Mouse (Mus musculus): ENCODE measurements around the gene Mcoln2. TPM values are rescaled to one million over a fixed set of nuclear protein-coding genes. Genes with fewer than 3 reads are reported as not detected.

Gene Mcoln2
- polyA plus RNA-seq, 1 experiment from 2014 or later: 0.24 TPM

GRCm38 (mm10) chr3:146150058-146150400 is 396 bp downstream of the Mcoln2 start:
- Histone ChIP-seq H3K4me1 (peaks cover 15% of the 10 kb centered on the region), H3K9ac (replicated peaks) (peak overlapping the region; percentile 56), H3K27ac (replicated peaks) (no peak overlapping the region), H3K27me3 (peaks cover 53% of the 10 kb centered on the region), H3K4me2 (replicated peaks) (peak overlapping the region; percentile 82), H3K9me3 (no peaks in the 10 kb centered on the region), H3K36me3 (no peaks in the 10 kb centered on the region), H3K4me3 (peak overlapping the region; percentile 44)
- peak; percentile 63 for ATAC-seq (ENCODE audit: low FRiP score, low read depth)
- WGBS: 1% methylated on average over 26 of the region's 26 CpGs

DNA sequence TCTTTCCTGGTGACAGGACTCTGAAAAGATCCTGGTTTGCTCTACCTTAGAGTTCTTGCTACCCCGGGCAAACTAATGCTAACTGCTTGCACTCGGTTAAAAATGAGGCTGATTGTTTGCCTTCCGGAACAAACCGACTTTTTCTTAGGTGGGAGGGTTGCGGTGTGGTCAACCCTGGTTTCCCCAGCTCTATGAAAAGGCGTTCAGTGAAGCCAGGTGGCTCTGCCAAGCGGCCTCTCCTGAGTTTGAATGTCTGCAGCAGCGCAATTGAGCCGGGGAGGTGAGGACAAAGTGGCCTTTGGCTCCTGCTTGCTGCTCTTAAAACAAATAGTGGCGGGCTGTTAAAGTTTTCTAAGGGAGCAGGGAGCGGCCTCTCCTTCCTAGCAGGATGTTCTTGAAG is 927 bp downstream of the Mcoln2 start:
- Histone ChIP-seq H3K36me3 (no peaks in the 10 kb centered on the region), H3K27me3 (peaks cover 53% of the 10 kb centered on the region), H3K9ac (replicated peaks) (no peak overlapping the region), H3K9me3 (no peaks in the 10 kb centered on the region), H3K27ac (replicated peaks) (no peak overlapping the region), H3K4me1 (peaks cover 15% of the 10 kb centered on the region), H3K4me3 (no peak overlapping the region), H3K4me2 (replicated peaks) (peak overlapping the region; percentile 82)
- no peak for ATAC-seq (ENCODE audit: low FRiP score, low read depth)
- 31% methylated on average over 11 of the region's 11 CpGs for WGBS

GRCm38 (mm10) chr3:146151328-146151727 is 1.7 kb downstream of the Mcoln2 start:
- Histone ChIP-seq H3K4me3 (no peak overlapping the region), H3K9ac (replicated peaks) (no peak overlapping the region), H3K4me2 (replicated peaks) (no peak overlapping the region), H3K27ac (replicated peaks) (no peak overlapping the region), H3K4me1 (peaks cover 15% of the 10 kb centered on the region), H3K9me3 (no peaks in the 10 kb centered on the region), H3K27me3 (peaks cover 56% of the 10 kb centered on the region), H3K36me3 (no peaks in the 10 kb centered on the region)
- ATAC-seq (ENCODE audit: low FRiP score, low read depth): no peak
- WGBS: 94% methylated on average over 10 of the region's 10 CpGs

- no peaks in the 10 kb centered on the region for H3K9me3 ChIP-seq
- WGBS: 95% methylated on average over 8 of the region's 8 CpGs
- H3K4me1 ChIP-seq: peaks cover 15% of the 10 kb centered on the region
- no peaks in the 10 kb centered on the region for H3K36me3 ChIP-seq
- H3K27ac ChIP-seq (replicated peaks): no peak overlapping the region
- H3K27me3 ChIP-seq: peaks cover 58% of the 10 kb centered on the region
- H3K4me2 ChIP-seq (replicated peaks): no peak overlapping the region
- no peak for ATAC-seq (ENCODE audit: low FRiP score, low read depth)
- H3K9ac ChIP-seq (replicated peaks): no peak overlapping the region
- no peak overlapping the region for H3K4me3 ChIP-seq
These were observed 2.1 kb downstream of the Mcoln2 start for GRCm38 (mm10) chr3:146151755-146152154.

DNA sequence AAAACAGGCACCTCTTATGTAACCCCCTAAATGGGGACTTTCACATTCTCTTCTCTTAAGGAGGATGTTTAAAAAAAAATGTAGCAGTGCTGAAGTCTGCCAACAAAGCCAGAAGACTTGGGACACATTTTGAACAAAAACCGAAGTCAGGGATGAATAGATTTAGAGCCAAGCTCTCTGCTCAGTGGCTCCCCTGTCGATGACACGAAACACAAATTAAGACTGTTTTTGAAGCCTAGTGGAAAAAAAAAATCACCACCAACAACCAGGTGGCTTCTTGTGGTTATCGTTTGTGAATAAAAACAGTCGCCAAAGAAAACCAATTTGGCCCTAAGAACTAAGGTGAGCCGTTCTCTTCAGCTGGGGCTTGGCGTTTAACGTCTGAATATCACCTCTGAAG is 2.7 kb downstream of the Mcoln2 start:
- WGBS: 93% methylated on average over 8 of the region's 8 CpGs
- peaks cover 59% of the 10 kb centered on the region for H3K27me3 ChIP-seq
- H3K9me3 ChIP-seq: no peaks in the 10 kb centered on the region
- peaks cover 15% of the 10 kb centered on the region for H3K4me1 ChIP-seq
- no peaks in the 10 kb centered on the region for H3K36me3 ChIP-seq
- H3K27ac ChIP-seq (replicated peaks): no peak overlapping the region
- no peak overlapping the region for H3K9ac ChIP-seq (replicated peaks)
- H3K4me2 ChIP-seq (replicated peaks): no peak overlapping the region
- no peak for ATAC-seq (ENCODE audit: low FRiP score, low read depth)
- no peak overlapping the region for H3K4me3 ChIP-seq

GRCm38 (mm10) chr3:146152913-146153312 is 3.3 kb downstream of the Mcoln2 start:
- peaks cover 15% of the 10 kb centered on the region for H3K4me1 ChIP-seq
- H3K9ac ChIP-seq (replicated peaks): no peak overlapping the region
- H3K9me3 ChIP-seq: no peaks in the 10 kb centered on the region
- H3K27me3 ChIP-seq: peaks cover 60% of the 10 kb centered on the region
- ATAC-seq (ENCODE audit: low FRiP score, low read depth): no peak
- H3K36me3 ChIP-seq: no peaks in the 10 kb centered on the region
- H3K4me3 ChIP-seq: no peak overlapping the region
- no peak overlapping the region for H3K27ac ChIP-seq (replicated peaks)
- no peak overlapping the region for H3K4me2 ChIP-seq (replicated peaks)
- 78% methylated on average over 2 of the region's 2 CpGs for WGBS

DNA sequence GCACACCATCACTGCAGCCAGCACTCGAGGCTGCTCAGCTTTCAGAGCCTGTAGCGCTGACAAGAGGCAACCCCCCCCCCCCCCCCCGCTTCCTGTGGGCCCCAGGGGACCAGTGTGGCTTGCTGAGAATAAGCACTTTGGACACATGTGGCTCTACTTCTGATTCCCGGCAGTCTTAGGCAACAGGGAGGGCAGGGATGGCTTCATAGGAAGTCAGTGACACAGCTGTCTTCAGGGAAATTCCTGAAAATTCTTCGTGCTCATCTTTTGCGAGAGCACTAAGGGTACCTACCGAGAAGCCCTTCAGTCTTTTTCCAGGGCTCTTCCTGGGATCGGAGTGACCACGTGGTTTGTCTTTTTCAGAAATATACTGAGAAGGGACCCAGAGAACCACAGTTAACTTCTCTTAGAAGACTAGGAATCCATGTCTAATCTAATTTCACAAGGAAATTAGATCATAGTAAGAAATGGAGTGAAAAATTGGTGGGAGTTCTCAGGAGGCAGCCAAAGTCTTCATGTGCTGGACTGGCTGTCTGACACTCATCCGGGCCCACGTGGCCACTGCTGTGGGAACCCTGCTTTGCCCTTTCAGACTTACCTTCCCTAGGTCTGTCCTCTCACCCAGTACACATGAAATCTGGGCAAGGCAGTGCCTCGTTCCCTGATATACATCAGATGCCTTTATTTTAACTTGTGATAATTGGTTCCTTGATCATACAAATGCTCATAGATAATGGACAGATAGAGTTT is 4.4 kb downstream of the Mcoln2 start:
- H3K9me3 ChIP-seq: no peaks in the 10 kb centered on the region
- H3K36me3 ChIP-seq: no peaks in the 10 kb centered on the region
- 35% methylated on average over 12 of the region's 12 CpGs for WGBS
- H3K4me3 ChIP-seq: no peak overlapping the region
- peaks cover 52% of the 10 kb centered on the region for H3K27me3 ChIP-seq
- H3K4me1 ChIP-seq: peaks cover 15% of the 10 kb centered on the region
- H3K4me2 ChIP-seq (replicated peaks): peak overlapping the region; percentile 27; the same call in 1 of the 2 replicates
- H3K9ac ChIP-seq (replicated peaks): no peak overlapping the region
- H3K27ac ChIP-seq (replicated peaks): no peak overlapping the region
- ATAC-seq (ENCODE audit: low FRiP score, low read depth): peak; percentile 69; the same call in 1 of the 2 replicates

DNA sequence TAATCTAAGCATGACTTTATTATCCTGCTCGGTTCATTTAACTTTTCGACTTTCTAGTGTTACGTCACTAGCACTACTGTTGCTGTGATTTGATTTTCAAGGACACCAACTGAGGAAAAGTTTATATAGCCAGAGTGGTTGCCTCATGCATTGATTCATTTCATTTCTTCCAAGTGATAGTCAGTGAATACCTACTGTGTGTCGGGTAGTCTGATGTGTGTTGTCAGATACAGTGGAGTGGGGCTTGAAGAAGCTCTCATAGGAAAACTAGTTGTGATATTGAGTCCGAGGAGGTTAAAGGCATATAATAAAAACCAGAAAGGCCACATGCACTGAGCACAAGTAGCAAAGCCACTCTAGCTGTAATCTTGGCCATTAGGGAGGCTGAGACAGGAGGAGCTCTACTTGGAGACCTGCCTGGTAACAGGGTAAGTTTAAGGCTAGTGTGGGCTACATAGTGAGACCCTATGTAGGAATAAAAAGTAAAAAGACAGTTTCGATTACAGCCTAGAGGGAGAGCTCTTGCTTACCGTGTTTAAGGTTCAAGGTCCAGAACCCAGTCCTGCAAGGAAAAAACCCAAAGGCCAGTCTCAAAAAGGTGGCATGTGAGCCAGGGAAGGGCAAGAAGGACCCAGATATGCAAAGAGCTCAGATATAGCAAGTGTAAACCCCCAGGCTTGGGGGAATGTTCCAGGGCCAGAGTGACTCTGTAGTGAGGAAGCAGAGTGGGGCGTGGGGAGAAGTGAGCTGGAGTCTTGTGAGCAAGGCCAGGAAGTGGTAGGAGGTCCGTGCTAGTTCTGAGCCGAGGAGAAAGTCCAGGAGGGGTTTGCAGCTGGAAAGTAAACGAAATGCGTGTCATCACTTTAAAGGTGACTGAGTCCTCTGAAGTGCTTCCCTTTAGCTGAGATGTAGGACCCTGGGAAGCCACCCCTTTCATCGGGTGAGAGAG is 6.3 kb downstream of the Mcoln2 start:
- Histone ChIP-seq H3K27ac (replicated peaks) (no peak overlapping the region), H3K4me2 (replicated peaks) (no peak overlapping the region), H3K4me3 (no peak overlapping the region), H3K4me1 (0 out of 2 replicates have a peak, but pooled peaks cover 4% of the 10 kb centered on the region), H3K36me3 (no peaks in the 10 kb centered on the region), H3K27me3 (peaks cover 33% of the 10 kb centered on the region), H3K9ac (replicated peaks) (no peak overlapping the region), H3K9me3 (no peaks in the 10 kb centered on the region)
- WGBS: 86% methylated on average over 13 of the region's 13 CpGs
- ATAC-seq (ENCODE audit: low FRiP score, low read depth): no peak

- WGBS: 85% methylated on average over 2 of the region's 2 CpGs
- Histone ChIP-seq H3K36me3 (no peaks in the 10 kb centered on the region), H3K4me3 (no peak overlapping the region), H3K9ac (replicated peaks) (no peak overlapping the region), H3K27ac (replicated peaks) (no peak overlapping the region), H3K9me3 (no peaks in the 10 kb centered on the region), H3K4me1 (0 out of 2 replicates have a peak, but pooled peaks cover 4% of the 10 kb centered on the region), H3K4me2 (replicated peaks) (no peak overlapping the region), H3K27me3 (peaks cover 24% of the 10 kb centered on the region)
- ATAC-seq (ENCODE audit: low FRiP score, low read depth): no peak
These were observed 7.2 kb downstream of the Mcoln2 start for GRCm38 (mm10) chr3:146156811-146157210.

GRCm38 (mm10) chr3:146158039-146158438 is 8.4 kb downstream of the Mcoln2 start:
- no peak for ATAC-seq (ENCODE audit: low FRiP score, low read depth)
- Histone ChIP-seq H3K27me3 (peaks cover 12% of the 10 kb centered on the region), H3K4me1 (0 out of 2 replicates have a peak, but pooled peaks cover 4% of the 10 kb centered on the region), H3K27ac (replicated peaks) (no peak overlapping the region), H3K36me3 (no peaks in the 10 kb centered on the region), H3K9me3 (no peaks in the 10 kb centered on the region), H3K4me3 (no peak overlapping the region), H3K9ac (replicated peaks) (no peak overlapping the region), H3K4me2 (replicated peaks) (no peak overlapping the region)
- WGBS: 76% methylated on average over 4 of the region's 4 CpGs

GRCm38 (mm10) chr3:146159360-146159759 is 9.7 kb downstream of the Mcoln2 start:
- Histone ChIP-seq H3K4me2 (replicated peaks) (no peak overlapping the region), H3K27me3 (peaks cover 11% of the 10 kb centered on the region), H3K36me3 (no peaks in the 10 kb centered on the region), H3K9ac (replicated peaks) (no peak overlapping the region), H3K4me1 (no peaks in the 10 kb centered on the region), H3K9me3 (no peaks in the 10 kb centered on the region), H3K4me3 (no peak overlapping the region), H3K27ac (replicated peaks) (no peak overlapping the region)
- WGBS: 94% methylated on average over 2 of the region's 2 CpGs
- ATAC-seq (ENCODE audit: low FRiP score, low read depth): no peak

DNA sequence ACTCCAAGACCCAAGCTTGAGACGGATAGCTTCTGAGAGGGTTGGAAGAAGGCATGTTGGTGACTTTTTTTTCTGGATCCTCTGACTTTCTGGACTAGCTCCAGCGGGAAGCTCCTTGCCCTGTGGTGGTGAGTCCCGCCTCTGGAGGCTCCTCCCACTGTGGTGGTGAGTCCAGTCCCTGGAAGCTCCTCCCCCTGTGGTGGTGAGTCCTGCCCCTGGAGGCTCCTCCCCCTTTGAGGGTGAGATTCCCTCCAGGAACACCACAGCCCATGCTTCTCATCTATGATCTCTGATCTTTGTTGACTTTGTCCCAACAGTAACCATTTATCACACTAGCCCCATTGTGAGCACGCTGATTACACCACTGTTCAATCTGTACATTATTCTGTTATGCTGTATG is 12.6 kb downstream of the Mcoln2 start:
- H3K27me3 ChIP-seq: peaks cover 2% of the 10 kb centered on the region; the same call in 1 of the 2 replicates
- WGBS: 81% methylated on average over 4 of the region's 4 CpGs
- no peak for ATAC-seq (ENCODE audit: low FRiP score, low read depth)
- no peak overlapping the region for H3K4me2 ChIP-seq (replicated peaks)
- H3K4me3 ChIP-seq: no peak overlapping the region
- H3K9ac ChIP-seq (replicated peaks): no peak overlapping the region
- H3K36me3 ChIP-seq: no peaks in the 10 kb centered on the region
- H3K9me3 ChIP-seq: no peaks in the 10 kb centered on the region
- H3K4me1 ChIP-seq: no peaks in the 10 kb centered on the region
- no peak overlapping the region for H3K27ac ChIP-seq (replicated peaks)

All from midbrain, embryonic 12.5 days (tissue).